Mouse (Mus musculus) myocyte (in vitro differentiated cells): ENCODE data around the gene Syn2.

Experiments used
- CEBPB ChIP-seq: IDR thresholded peaks from 2 replicates; pipeline ENCODE4 v1.6.1; 2011; ENCODE audit warnings: mild to moderate bottlenecking, moderate library complexity; ENCODE audit not compliant: poor library complexity, insufficient read depth, severe bottlenecking
- MAX ChIP-seq: IDR thresholded peaks from one replicate; pipeline ENCODE4 v1.6.1; 2011; ENCODE audit warnings: low read depth, mild to moderate bottlenecking, control low read depth
- MYOD1 ChIP-seq, 3 experiments: IDR thresholded peaks; one replicate each; pipeline ENCODE4 v1.6.1; 2011; ENCODE audit warnings: control low read depth in 2 of 3, low read depth in 2 of 3, mild to moderate bottlenecking in 2 of 3, moderate library complexity in 1 of 3; ENCODE audit not compliant: insufficient read length in 2 of 3, control insufficient read depth in 1 of 3
- MYOG ChIP-seq, 3 experiments: IDR thresholded peaks; one replicate each; pipeline ENCODE4 v1.6.1; 2011; ENCODE audit warnings: control low read depth in 2 of 3, low read depth in 2 of 3, mild to moderate bottlenecking in 2 of 3; ENCODE audit not compliant: insufficient read length in 2 of 3, control insufficient read depth in 1 of 3, insufficient read depth in 1 of 3
- POLR2A ChIP-seq: IDR thresholded peaks from one replicate; pipeline ENCODE4 v1.6.1; 2011; ENCODE audit warnings: low read depth, mild to moderate bottlenecking, control low read depth, moderate library complexity; ENCODE audit not compliant: insufficient read length
- REST ChIP-seq: IDR thresholded peaks from one replicate; pipeline ENCODE4 v1.6.1; 2011; ENCODE audit warnings: mild to moderate bottlenecking, control low read depth, moderate library complexity; ENCODE audit not compliant: insufficient read depth, insufficient read length
- SRF ChIP-seq: IDR thresholded peaks from one replicate; pipeline ENCODE4 v1.6.1; 2011; ENCODE audit warnings: low read depth; ENCODE audit not compliant: control insufficient read depth, insufficient read length
- TCF12 ChIP-seq: IDR thresholded peaks from one replicate; pipeline ENCODE4 v1.6.1; 2011; ENCODE audit warnings: mild to moderate bottlenecking, control low read depth; ENCODE audit not compliant: poor library complexity, insufficient read depth, severe bottlenecking
- USF1 ChIP-seq: IDR thresholded peaks from one replicate; pipeline ENCODE4 v1.6.1; 2011; ENCODE audit warnings: low read depth, mild to moderate bottlenecking, control low read depth, moderate library complexity

- TF ChIP-seq MAX (no peak), SRF (no peak), CEBPB (no peak), MYOD1 (IDR thresholded peaks at IDR 0.05; ENCODE audit: control insufficient read depth in 1 of 3, insufficient read length in 2 of 3, low read depth in 2 of 3) (no peak), TCF12 (no peak), POLR2A (no peak), USF1 (no peak), MYOG (IDR thresholded peaks at IDR 0.05; ENCODE audit: control insufficient read depth in 1 of 3, insufficient read depth in 1 of 3, insufficient read length in 2 of 3, low read depth in 2 of 3) (no peak), REST (no peak)
Measured at GRCm38 (mm10) chr6:115268551-115269385, 134.1 kb downstream of the Syn2 start.
